8 mouse cellular contexts compared by ENCODE assay signal in genomic region chr11:70648512-70648911, GRCm38 (mm10). TPM values are rescaled to one million over a fixed set of nuclear protein-coding genes. Genes with fewer than 3 reads are reported as not detected.
DNase-seq lines count a peak whose midpoint lies in the region; ATAC-seq lines count a peak whose summit lies in the region.

No protein-coding gene starts in this region.

- H3K27me3 ChIP-seq in lung, embryonic 15.5 days, result no peaks in the 10 kb centered on the region
- H3K27me3 ChIP-seq in embryonic facial prominence, embryonic 15.5 days, result no peaks in the 10 kb centered on the region
- no peaks in the 10 kb centered on the region for H3K27me3 ChIP-seq in limb, embryonic 13.5 days
- H3K27me3 ChIP-seq in stomach, embryonic 14.5 days (ENCODE audit: control insufficient read depth, insufficient read depth, low read length), result no peaks in the 10 kb centered on the region

- H3K9me3 ChIP-seq in lung, embryonic 15.5 days, result no peaks in the 10 kb centered on the region
- H3K9me3 ChIP-seq in embryonic facial prominence, embryonic 15.5 days (replicated peaks), result no peaks in the 10 kb centered on the region
- no peaks in the 10 kb centered on the region for H3K9me3 ChIP-seq in limb, embryonic 13.5 days
- no peaks in the 10 kb centered on the region for H3K9me3 ChIP-seq in stomach, embryonic 14.5 days (ENCODE audit: control insufficient read depth, low read depth, low read length)

- peaks cover 61% of the 10 kb centered on the region for H3K36me3 ChIP-seq in lung, embryonic 15.5 days
- peaks cover 58% of the 10 kb centered on the region for H3K36me3 ChIP-seq in embryonic facial prominence, embryonic 15.5 days
- peaks cover 71% of the 10 kb centered on the region for H3K36me3 ChIP-seq in limb, embryonic 13.5 days
- peaks cover 53% of the 10 kb centered on the region for H3K36me3 ChIP-seq in stomach, embryonic 14.5 days (ENCODE audit: control insufficient read depth, insufficient read depth, low read length)

- ATAC-seq in lung, embryonic 15.5 days (ENCODE audit: borderline replicate concordance, extremely low read depth, low FRiP score, low TSS enrichment), result no peak
- no peak for ATAC-seq in embryonic facial prominence, embryonic 15.5 days (ENCODE audit: insufficient number of reproducible peaks, low FRiP score, low TSS enrichment, low read depth)
- ATAC-seq in limb, embryonic 13.5 days (ENCODE audit: low FRiP score, low read depth), result no peak
- ATAC-seq in stomach, embryonic 14.5 days (ENCODE audit: insufficient number of reproducible peaks, insufficient read depth, low FRiP score, low read depth), result no peak

- WGBS in lung, embryonic 15.5 days, result 73% methylated on average over 4 of the region's 4 CpGs
- 81% methylated on average over 4 of the region's 4 CpGs for WGBS in embryonic facial prominence, embryonic 15.5 days
- 82% methylated on average over 4 of the region's 4 CpGs for WGBS in limb, embryonic 13.5 days
- 81% methylated on average over 4 of the region's 4 CpGs for WGBS in stomach, embryonic 14.5 days

- H3K27ac ChIP-seq in lung, embryonic 15.5 days, result peak overlapping the region; percentile 98
- H3K27ac ChIP-seq in embryonic facial prominence, embryonic 15.5 days (replicated peaks), result no peak overlapping the region
- H3K27ac ChIP-seq in limb, embryonic 13.5 days, result no peak overlapping the region
- H3K27ac ChIP-seq in stomach, embryonic 14.5 days (ENCODE audit: low read length), result no peak overlapping the region

- H3K9ac ChIP-seq in lung, embryonic 15.5 days, result peak overlapping the region; percentile 77
- peak overlapping the region; percentile 89; the same call in 1 of the 2 replicates for H3K9ac ChIP-seq in embryonic facial prominence, embryonic 15.5 days
- peak overlapping the region; percentile 92 for H3K9ac ChIP-seq in limb, embryonic 13.5 days
- peak overlapping the region; percentile 59; the same call in 1 of the 2 replicates for H3K9ac ChIP-seq in stomach, embryonic 14.5 days (replicated peaks; ENCODE audit: low read depth, low read length)

- H3K4me2 ChIP-seq in lung, embryonic 15.5 days, result peak overlapping the region; percentile 87
- peak overlapping the region; percentile 82 for H3K4me2 ChIP-seq in embryonic facial prominence, embryonic 15.5 days (replicated peaks)
- H3K4me2 ChIP-seq in limb, embryonic 13.5 days (replicated peaks), result peak overlapping the region; percentile 99
- H3K4me2 ChIP-seq in stomach, embryonic 14.5 days (replicated peaks; ENCODE audit: low read depth, low read length), result peak overlapping the region; percentile 90

- no peak for DNase-seq in lung, adult 18-20 months
- DNase-seq in left cerebral cortex, postnatal 36 days (ENCODE audit: low spot score in 2 of 2), result no peak
- no peak for DNase-seq in spleen, adult 18-20 months
- no peak for DNase-seq in cerebellum, postnatal 10 days

- peak overlapping the region; percentile 66 for H3K4me3 ChIP-seq in lung, embryonic 15.5 days
- peak overlapping the region; percentile 74 for H3K4me3 ChIP-seq in embryonic facial prominence, embryonic 15.5 days (replicated peaks)
- H3K4me3 ChIP-seq in limb, embryonic 13.5 days, result peak overlapping the region; percentile 91
- H3K4me3 ChIP-seq in stomach, embryonic 14.5 days (ENCODE audit: low read depth, low read length), result peak overlapping the region; percentile 72

- H3K4me1 ChIP-seq in lung, embryonic 15.5 days, result peaks cover 65% of the 10 kb centered on the region
- H3K4me1 ChIP-seq in embryonic facial prominence, embryonic 15.5 days, result peaks cover 64% of the 10 kb centered on the region
- H3K4me1 ChIP-seq in limb, embryonic 13.5 days, result peaks cover 61% of the 10 kb centered on the region
- H3K4me1 ChIP-seq in stomach, embryonic 14.5 days (ENCODE audit: control insufficient read depth, insufficient read depth, low read length), result peaks cover 38% of the 10 kb centered on the region

- intact Hi-C loops in left cerebral cortex, postnatal 36 days (cut with DNase I), result no loop called here

RNA-seq across cellular contexts. Expression of gene Slc25a11, which starts 1.2 kb away (rescaled TPM):
- 150 and 162 TPM in 2 replicates for polyA plus RNA-seq in lung, embryonic 15.5 days (2015; fragmentation: Nextera tagmentation; extraction: Ambion mirVana)
- polyA plus RNA-seq in embryonic facial prominence, embryonic 15.5 days (2015; fragmentation: Nextera tagmentation; extraction: Ambion mirVana), result 171 and 176 TPM in 2 replicates
- polyA plus RNA-seq in limb, embryonic 13.5 days (2015; fragmentation: Nextera tagmentation; extraction: Ambion mirVana), result 165 and 173 TPM in 2 replicates
- polyA plus RNA-seq in stomach, embryonic 14.5 days (2014; fragmentation: Nextera tagmentation; extraction: Ambion mirVana), result 151 and 157 TPM in 2 replicates
- 100 to 1,000 TPM; 113 to 125 TPM for total RNA-seq in left cerebral cortex, postnatal 36 days (2021)

RNA-seq across cellular contexts. Expression of gene Rnf167, which starts 1.5 kb away (rescaled TPM):
- polyA plus RNA-seq in lung, embryonic 15.5 days (2015; fragmentation: Nextera tagmentation; extraction: Ambion mirVana), result 101 and 119 TPM in 2 replicates
- 129 and 147 TPM in 2 replicates for polyA plus RNA-seq in embryonic facial prominence, embryonic 15.5 days (2015; fragmentation: Nextera tagmentation; extraction: Ambion mirVana)
- polyA plus RNA-seq in limb, embryonic 13.5 days (2015; fragmentation: Nextera tagmentation; extraction: Ambion mirVana), result 120 and 129 TPM in 2 replicates
- 118 and 120 TPM in 2 replicates for polyA plus RNA-seq in stomach, embryonic 14.5 days (2014; fragmentation: Nextera tagmentation; extraction: Ambion mirVana)
- 10 to 100 TPM; 78.6 to 87.8 TPM for total RNA-seq in left cerebral cortex, postnatal 36 days (2021)

RNA-seq across cellular contexts. Expression of gene Pfn1, which starts 5.9 kb away (rescaled TPM):
- polyA plus RNA-seq in lung, embryonic 15.5 days (2015; fragmentation: Nextera tagmentation; extraction: Ambion mirVana), result 1,970 and 2,089 TPM in 2 replicates
- 1,669 and 1,769 TPM in 2 replicates for polyA plus RNA-seq in embryonic facial prominence, embryonic 15.5 days (2015; fragmentation: Nextera tagmentation; extraction: Ambion mirVana)
- 1,638 and 1,674 TPM in 2 replicates for polyA plus RNA-seq in limb, embryonic 13.5 days (2015; fragmentation: Nextera tagmentation; extraction: Ambion mirVana)
- 2,006 and 2,065 TPM in 2 replicates for polyA plus RNA-seq in stomach, embryonic 14.5 days (2014; fragmentation: Nextera tagmentation; extraction: Ambion mirVana)
- 100 to 1,000 TPM; 217 to 244 TPM for total RNA-seq in left cerebral cortex, postnatal 36 days (2021)

RNA-seq across cellular contexts. Expression of gene Eno3, which starts 8.5 kb away (rescaled TPM):
- polyA plus RNA-seq in lung, embryonic 15.5 days (2015; fragmentation: Nextera tagmentation; extraction: Ambion mirVana), result 27.9 and 33.3 TPM in 2 replicates
- 81.9 and 112 TPM in 2 replicates for polyA plus RNA-seq in embryonic facial prominence, embryonic 15.5 days (2015; fragmentation: Nextera tagmentation; extraction: Ambion mirVana)
- polyA plus RNA-seq in limb, embryonic 13.5 days (2015; fragmentation: Nextera tagmentation; extraction: Ambion mirVana), result 52.3 and 57.1 TPM in 2 replicates
- polyA plus RNA-seq in stomach, embryonic 14.5 days (2014; fragmentation: Nextera tagmentation; extraction: Ambion mirVana), result 12.3 and 14.5 TPM in 2 replicates
- 1 to 10 TPM; 9.5 to 9.6 TPM for total RNA-seq in left cerebral cortex, postnatal 36 days (2021)

RNA-seq across cellular contexts. Expression of gene Gp1ba, which starts 9.6 kb away (rescaled TPM):
- polyA plus RNA-seq in lung, embryonic 15.5 days (2015; fragmentation: Nextera tagmentation; extraction: Ambion mirVana), result 0.37 and 0.38 TPM in 2 replicates
- polyA plus RNA-seq in embryonic facial prominence, embryonic 15.5 days (2015; fragmentation: Nextera tagmentation; extraction: Ambion mirVana), result 0.23 and 0.32 TPM in 2 replicates
- polyA plus RNA-seq in limb, embryonic 13.5 days (2015; fragmentation: Nextera tagmentation; extraction: Ambion mirVana), result 0.18 and 0.22 TPM in 2 replicates
- 0.21 and 0.22 TPM in 2 replicates for polyA plus RNA-seq in stomach, embryonic 14.5 days (2014; fragmentation: Nextera tagmentation; extraction: Ambion mirVana)
- total RNA-seq in left cerebral cortex, postnatal 36 days (2021), result not detected
